Mouse (Mus musculus) adrenal gland, adult (tissue): Measurements from ENCODE around the gene Olfr681.
"Not testable (repeated sequence)": the region's sequence is repeated elsewhere in the genome, so short reads cannot be mapped to it uniquely, and the experiment has no call there.

ENCODE experiments used
- DNase-seq, 2 experiments: peaks; one replicate each; pipeline ENCODE4 v3.0.0; 2022 to 2023; ENCODE audit warnings: low spot score in 1 of 2; ENCODE audit not compliant: inconsistent age in 2 of 2

Olfr681 gene

GRCm38 (mm10) chr7:105116536-105116935 lies at the start of gene Olfr681:
Gene Olfr681 (plus strand): TSS chr7:105116836.
- DNase-seq = no peak

- DNase-seq = no peak
Measured at GRCm38 (mm10) chr7:105080905-105081304, 35.7 kb upstream of the Olfr681 start, which contains the start of gene Olfr679. Gene Olfr679 (plus strand): TSS chr7:105081205.

DNA sequence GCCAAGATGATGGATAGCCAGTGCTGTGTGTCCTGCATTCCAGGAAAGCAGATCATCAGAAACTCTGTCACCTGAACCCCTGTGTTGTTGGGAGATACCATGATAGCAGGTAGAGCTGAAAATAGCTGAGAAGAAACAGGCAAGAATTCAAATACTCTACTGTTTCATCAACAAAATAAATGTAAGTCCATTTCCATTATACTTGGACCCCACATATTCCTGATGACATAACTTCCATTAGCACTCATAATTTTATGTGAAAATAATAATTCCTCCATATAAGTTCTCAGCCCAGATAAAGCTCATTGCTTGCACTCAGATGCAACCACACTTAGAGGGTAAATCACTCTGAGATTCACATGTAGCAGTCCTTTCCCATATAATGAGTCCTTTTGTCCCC lies 23.9 kb upstream of the Olfr681 start, which contains the start of gene Olfr680-ps1:
Gene Olfr680-ps1, minus strand, starts transcription at position 101 of the 400 bp plus-strand sequence.
- DNase-seq = not testable (repeated sequence)

- no peak for DNase-seq
Measured at GRCm38 (mm10) chr7:105141275-105141674, 24.6 kb downstream of the Olfr681 start.

- DNase-seq = no peak
Measured at GRCm38 (mm10) chr7:105146912-105147311, 30.3 kb downstream of the Olfr681 start, which contains the start of gene Olfr683. Gene Olfr683 (minus strand): TSS chr7:105147012.

GRCm38 (mm10) chr7:105163553-105163952 lies 46.9 kb downstream of the Olfr681 start, which contains the start of gene Olfr684:
Gene Olfr684 (minus strand): TSS chr7:105163653.
- DNase-seq = no peak

DNA sequence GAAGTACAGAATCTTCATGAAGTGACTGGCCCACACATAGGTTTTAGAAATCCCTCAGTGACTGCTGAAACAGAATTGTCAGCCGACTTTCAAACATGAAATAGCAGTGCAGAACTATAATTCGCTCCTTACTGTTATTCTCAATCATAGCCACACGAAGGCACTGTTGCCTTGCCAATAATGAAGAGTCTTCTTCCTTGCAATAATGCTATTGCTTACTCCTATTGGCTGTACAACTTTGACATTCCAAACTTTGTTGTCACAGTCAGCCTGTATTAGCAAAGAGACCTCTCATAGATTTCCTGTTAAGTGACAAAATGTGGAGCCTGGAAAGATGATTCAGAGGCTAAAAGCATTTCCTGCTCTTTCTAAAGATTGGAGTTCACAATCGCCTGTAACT lies 54.1 kb downstream of the Olfr681 start:
- DNase-seq = peak in 1 of 2 experiments; percentile 22
